Mouse (Mus musculus) neural tube, embryonic 14.5 days (tissue): ENCODE results near the gene 1700029J07Rik. TPM values are rescaled to one million over a fixed set of nuclear protein-coding genes. Genes with fewer than 3 reads are reported as not detected.
A peak's percentile ranks its signal among the peaks of the same experiment; 100 is the strongest.

ENCODE experiments used
- ATAC-seq: fragments of 200-750 bp; cut with Nextera tagmentation; 2 replicates; pipeline ENCODE4 v1.8.0; 2017; ENCODE audit warnings: low read depth, mild to moderate bottlenecking, moderate TSS enrichment, moderate library complexity
- H3K27ac ChIP-seq: fragments of 300-500 bp; sonication (generic); 2 replicates; pipeline ENCODE4 v1.5.1; 2014; ENCODE audit warnings: low read depth, mild to moderate bottlenecking, control low read depth, low read length, moderate library complexity, mixed read lengths
- H3K27me3 ChIP-seq: fragments of 300-500 bp; sonication (generic); 2 replicates; pipeline ENCODE4 v1.6.1; 2014; ENCODE audit warnings: low read length; ENCODE audit not compliant: control insufficient read depth, insufficient read depth
- H3K36me3 ChIP-seq: fragments of 300-500 bp; sonication (generic); 2 replicates; pipeline ENCODE4 v1.6.1; 2014; ENCODE audit warnings: low read length, mixed read lengths; ENCODE audit not compliant: control insufficient read depth, insufficient read depth
- H3K4me1 ChIP-seq: fragments of 300-500 bp; sonication (generic); 2 replicates; pipeline ENCODE4 v1.6.1; 2014; ENCODE audit warnings: low read length; ENCODE audit not compliant: control insufficient read depth, insufficient read depth
- H3K4me2 ChIP-seq: fragments of 300-500 bp; sonication (generic); 2 replicates; pipeline ENCODE4 v1.6.1; 2014; ENCODE audit warnings: mild to moderate bottlenecking, low read depth, low read length, control low read depth
- H3K4me3 ChIP-seq: fragments of 300-500 bp; sonication (generic); 2 replicates; pipeline ENCODE4 v1.5.1; 2014; ENCODE audit warnings: low read depth, low read length, control low read depth, mixed read lengths
- H3K9ac ChIP-seq: fragments of 300-500 bp; sonication (generic); replicated peaks from 2 replicates; pipeline ENCODE4 v1.6.1; 2014; ENCODE audit warnings: low read depth, mild to moderate bottlenecking, control low read depth, low read length, mixed read lengths
- H3K9me3 ChIP-seq: fragments of 300-500 bp; sonication (generic); 2 replicates; pipeline ENCODE4 v1.6.1; 2016; ENCODE audit warnings: low read length; ENCODE audit not compliant: control insufficient read depth
- WGBS: fragments of 180-500 bp; shearing (Covaris S2); extraction: QIAGEN DNeasy Blood & Tissue Kit; methylation state at CpG from one replicate; pipeline ENCODE4 v1.1.7; 2014; 5-methylcytosine and 5-hydroxymethylcytosine counted together
- polyA plus RNA-seq: library from polyadenylated mRNA; unstranded; fragments of >200 nt; fragmentation: Nextera tagmentation; extraction: Ambion mirVana; gene quantifications from 2 replicates; pipeline ENCODE4 v1.2.1, GENCODE M21; 2014

1700029J07Rik gene
- polyA plus RNA-seq, result 5.2 and 7.0 TPM in 2 replicates

- Histone ChIP-seq H3K4me1 (peaks cover 11% of the 10 kb centered on the region), H3K36me3 (no peaks in the 10 kb centered on the region), H3K4me3 (peak within 1 kb of the TSS; percentile 65), H3K4me2 (peak within 1 kb of the TSS; percentile 87), H3K9ac (peak within 1 kb of the TSS; percentile 35; the same call in 1 of the 2 replicates), H3K9me3 (no peaks in the 10 kb centered on the region), H3K27me3 (no peaks in the 10 kb centered on the region), H3K27ac (peak within 1 kb of the TSS; percentile 49; the same call in 1 of the 2 replicates)
- WGBS, result under 1% methylated on average over 57 of the region's 57 CpGs
- peak; percentile 99 for ATAC-seq
Measured at GRCm38 (mm10) chr8:45975126-45975836, at the start of gene 1700029J07Rik, which contains the start of gene Ufsp2. Gene 1700029J07Rik (minus strand): TSS chr8:45975252. Gene Ufsp2 (plus strand): TSS chr8:45975528.

- no peak overlapping the region for H3K4me3 ChIP-seq
- no peak overlapping the region for H3K9ac ChIP-seq
- H3K9me3 ChIP-seq, result no peaks in the 10 kb centered on the region
- no peaks in the 10 kb centered on the region for H3K4me1 ChIP-seq
- H3K27ac ChIP-seq, result no peak overlapping the region
- no peak overlapping the region for H3K4me2 ChIP-seq
- WGBS, result 43% methylated on average over 4 of the region's 4 CpGs
- H3K36me3 ChIP-seq, result no peaks in the 10 kb centered on the region
- no peak for ATAC-seq
- no peaks in the 10 kb centered on the region for H3K27me3 ChIP-seq
Measured at GRCm38 (mm10) chr8:46024392-46024791, 49.3 kb upstream of the 1700029J07Rik start.

GRCm38 (mm10) chr8:46022758-46023157 is 47.7 kb upstream of the 1700029J07Rik start:
- no peak for ATAC-seq
- Histone ChIP-seq H3K4me1 (no peaks in the 10 kb centered on the region), H3K4me2 (no peak overlapping the region), H3K36me3 (no peaks in the 10 kb centered on the region), H3K4me3 (no peak overlapping the region), H3K27me3 (no peaks in the 10 kb centered on the region), H3K27ac (no peak overlapping the region), H3K9me3 (no peaks in the 10 kb centered on the region), H3K9ac (no peak overlapping the region)
- 91% methylated on average over 9 of the region's 9 CpGs for WGBS

GRCm38 (mm10) chr8:46022203-46022602 is 47.2 kb upstream of the 1700029J07Rik start:
- Histone ChIP-seq H3K4me1 (no peaks in the 10 kb centered on the region), H3K9ac (no peak overlapping the region), H3K4me2 (no peak overlapping the region), H3K4me3 (no peak overlapping the region), H3K27me3 (no peaks in the 10 kb centered on the region), H3K27ac (no peak overlapping the region), H3K9me3 (no peaks in the 10 kb centered on the region), H3K36me3 (no peaks in the 10 kb centered on the region)
- no peak for ATAC-seq
- WGBS, result 85% methylated on average over 9 of the region's 9 CpGs

GRCm38 (mm10) chr8:46010746-46011680 is 36.0 kb upstream of the 1700029J07Rik start:
- peak overlapping the region; percentile 17; the same call in 1 of the 2 replicates for H3K4me2 ChIP-seq
- no peaks in the 10 kb centered on the region for H3K36me3 ChIP-seq
- H3K9me3 ChIP-seq, result no peaks in the 10 kb centered on the region
- H3K27me3 ChIP-seq, result no peaks in the 10 kb centered on the region
- H3K9ac ChIP-seq, result no peak overlapping the region
- WGBS, result 25% methylated on average over 17 of the region's 17 CpGs
- 0 out of 2 replicates have a peak, but pooled peaks cover 3% of the 10 kb centered on the region for H3K4me1 ChIP-seq
- ATAC-seq, result peak; percentile 61
- H3K4me3 ChIP-seq, result no peak overlapping the region
- H3K27ac ChIP-seq, result no peak overlapping the region

GRCm38 (mm10) chr8:46010306-46010705 is 35.3 kb upstream of the 1700029J07Rik start:
- Histone ChIP-seq H3K4me2 (peak overlapping the region; percentile 17; the same call in 1 of the 2 replicates), H3K9me3 (no peaks in the 10 kb centered on the region), H3K27me3 (no peaks in the 10 kb centered on the region), H3K36me3 (no peaks in the 10 kb centered on the region), H3K4me1 (0 out of 2 replicates have a peak, but pooled peaks cover 3% of the 10 kb centered on the region), H3K9ac (no peak overlapping the region), H3K27ac (no peak overlapping the region), H3K4me3 (no peak overlapping the region)
- WGBS, result 58% methylated on average over 2 of the region's 2 CpGs
- ATAC-seq, result peak; percentile 17; the same call in 1 of the 2 replicates

GRCm38 (mm10) chr8:46007050-46007672 is 32.1 kb upstream of the 1700029J07Rik start:
- Histone ChIP-seq H3K4me3 (no peak overlapping the region), H3K4me2 (no peak overlapping the region), H3K9me3 (no peaks in the 10 kb centered on the region), H3K9ac (no peak overlapping the region), H3K27me3 (no peaks in the 10 kb centered on the region), H3K36me3 (no peaks in the 10 kb centered on the region), H3K4me1 (0 out of 2 replicates have a peak, but pooled peaks cover 3% of the 10 kb centered on the region), H3K27ac (no peak overlapping the region)
- WGBS, result 53% methylated on average over 3 of the region's 3 CpGs
- no peak for ATAC-seq

- H3K9me3 ChIP-seq, result no peaks in the 10 kb centered on the region
- H3K27ac ChIP-seq, result no peak within 1 kb of the TSS
- H3K4me3 ChIP-seq, result no peak within 1 kb of the TSS
- ATAC-seq, result no peak
- 0 out of 2 replicates have a peak, but pooled peaks cover 2% of the 10 kb centered on the region for H3K4me1 ChIP-seq
- no peak within 1 kb of the TSS for H3K9ac ChIP-seq
- no peaks in the 10 kb centered on the region for H3K27me3 ChIP-seq
- no peak within 1 kb of the TSS for H3K4me2 ChIP-seq
- WGBS, result 78% methylated on average over 4 of the region's 4 CpGs
- no peaks in the 10 kb centered on the region for H3K36me3 ChIP-seq
Measured at GRCm38 (mm10) chr8:46005596-46005995, 30.5 kb upstream of the 1700029J07Rik start, which contains the start of gene Ankrd37. Gene Ankrd37 (minus strand): TSS chr8:46005707.
